Comparison of ENCODE assay signal across 28 mouse cellular contexts in genomic region chr7:99199451-99200175, GRCm38 (mm10). TPM values are rescaled to one million over a fixed set of nuclear protein-coding genes. Genes with fewer than 3 reads are reported as not detected.
DNase-seq lines count a peak whose midpoint lies in the region; ATAC-seq lines count a peak whose summit lies in the region.
"Had no signal": no experiment of that assay in that cellular context is flagged by ENCODE, and none has a peak within 500 bp of the region (broad histone marks: within the 10 kb centered on the region; RNA-seq: fewer than 3 reads in every experiment).

No protein-coding gene starts in this region.

- no peak overlapping the region for H3K9ac ChIP-seq in kidney, embryonic 16.5 days (replicated peaks; ENCODE audit: low read length)
- H3K9ac ChIP-seq in intestine, embryonic 16.5 days (ENCODE audit: low read depth, low read length): no peak overlapping the region
- H3K9ac ChIP-seq: hindbrain, embryonic 14.5 days; liver, embryonic 13.5 days; lung, embryonic 15.5 days; neural tube, embryonic 13.5 days had no signal

- 0 out of 2 replicates have a peak, but pooled peaks have one; percentile 9 for ATAC-seq in kidney, embryonic 16.5 days (ENCODE audit: low FRiP score, low TSS enrichment)
- peak; percentile 19; the same call in 1 of the 2 replicates for ATAC-seq in intestine, embryonic 16.5 days
- ATAC-seq: CD4-positive, CD25-positive, alpha-beta regulatory T cell, adult 4 months had no signal

- no peak overlapping the region for H3K4me3 ChIP-seq in kidney, embryonic 16.5 days (ENCODE audit: low read length)
- H3K4me3 ChIP-seq in intestine, embryonic 16.5 days (ENCODE audit: low read length): no peak overlapping the region
- H3K4me3 ChIP-seq: embryonic facial prominence, embryonic 10.5 days; heart, embryonic 10.5 days; limb, embryonic 10.5 days; liver, embryonic 13.5 days; lung, embryonic 15.5 days; neural tube, embryonic 13.5 days had no signal

- DNase-seq in adrenal gland, adult (ENCODE audit: inconsistent age in 2 of 2, low spot score in 1 of 2): peak; percentile 69 to 87
- DNase-seq in adrenal gland, adult 18-20 months (ENCODE audit: low spot score in 2 of 2): no peak
- DNase-seq in kidney, postnatal 14 days: no peak
- DNase-seq in adrenal gland, postnatal 10 days: peak; percentile 47
- DNase-seq in ovary, postnatal 10 days (ENCODE audit: low spot score): no peak
- DNase-seq in Muller cell, postnatal 12 days (ENCODE audit: inconsistent ontology term): no peak
- DNase-seq: cerebellum, adult 18-20 months; cerebellum, postnatal 36 days; gastrocnemius, postnatal 25 days; heart, postnatal 10 days; kidney, adult 11 months; kidney, postnatal 10 days; liver, embryonic 13.5 days; midbrain, embryonic 14.5 days; thymus, postnatal 36 days had no signal

- no peaks in the 10 kb centered on the region for H3K36me3 ChIP-seq in kidney, embryonic 16.5 days (ENCODE audit: insufficient read depth, low read length)
- no peaks in the 10 kb centered on the region for H3K36me3 ChIP-seq in intestine, embryonic 16.5 days (ENCODE audit: control insufficient read depth, insufficient read depth, low read length)
- H3K36me3 ChIP-seq: embryonic facial prominence, embryonic 10.5 days; G1E; heart, embryonic 10.5 days; limb, embryonic 10.5 days; liver, embryonic 13.5 days; lung, embryonic 15.5 days; neural tube, embryonic 13.5 days had no signal

- WGBS in kidney, embryonic 16.5 days: 79% methylated on average over 9 of the region's 9 CpGs
- whole genome bisulfite sequencing in intestine, embryonic 16.5 days: 72% methylated on average over 9 of the region's 9 CpGs

- no peaks in the 10 kb centered on the region for H3K9me3 ChIP-seq in kidney, embryonic 16.5 days (ENCODE audit: low read length)
- no peaks in the 10 kb centered on the region for H3K9me3 ChIP-seq in intestine, embryonic 16.5 days (ENCODE audit: control insufficient read depth, low read length)
- H3K9me3 ChIP-seq: embryonic facial prominence, embryonic 10.5 days; G1E; heart, embryonic 10.5 days; limb, embryonic 10.5 days; liver, embryonic 13.5 days; lung, embryonic 15.5 days; neural tube, embryonic 13.5 days had no signal

- H3K4me2 ChIP-seq in kidney, embryonic 16.5 days (replicated peaks; ENCODE audit: low read depth, low read length): no peak overlapping the region
- H3K4me2 ChIP-seq in intestine, embryonic 16.5 days (ENCODE audit: low read depth, low read length): no peak overlapping the region
- H3K4me2 ChIP-seq: hindbrain, embryonic 14.5 days; liver, embryonic 13.5 days; lung, embryonic 15.5 days; neural tube, embryonic 13.5 days had no signal

- H3K27ac ChIP-seq in kidney, embryonic 16.5 days (ENCODE audit: low read length): no peak overlapping the region
- H3K27ac ChIP-seq in intestine, embryonic 16.5 days (ENCODE audit: low read length): no peak overlapping the region
- H3K27ac ChIP-seq: embryonic facial prominence, embryonic 10.5 days; hindbrain, embryonic 14.5 days; limb, embryonic 10.5 days; liver, embryonic 13.5 days; lung, embryonic 15.5 days; macrophage; neural tube, embryonic 13.5 days had no signal

- H3K27me3 ChIP-seq in kidney, embryonic 16.5 days (ENCODE audit: insufficient read depth, low read length): no peaks in the 10 kb centered on the region
- H3K27me3 ChIP-seq in intestine, embryonic 16.5 days (replicated peaks; ENCODE audit: control insufficient read depth, insufficient read depth, low read length): no peaks in the 10 kb centered on the region
- H3K27me3 ChIP-seq: liver, embryonic 13.5 days; lung, embryonic 15.5 days; neural tube, embryonic 13.5 days had no signal

- H3K4me1 ChIP-seq in kidney, embryonic 16.5 days (ENCODE audit: insufficient read depth, low read length): no peaks in the 10 kb centered on the region
- H3K4me1 ChIP-seq in intestine, embryonic 16.5 days (ENCODE audit: control insufficient read depth, insufficient read depth, low read length): peaks cover 19% of the 10 kb centered on the region
- H3K4me1 ChIP-seq: lung, embryonic 15.5 days; neural tube, embryonic 13.5 days had no signal

RNA-seq across cellular contexts. Expression of gene Dgat2, which starts 17.1 kb away (rescaled TPM):
- 100 to 1,000 TPM; 284 to 447 TPM for total RNA-seq in adrenal gland, adult 18-20 months (2021)
- 41.6 and 43.4 TPM in 2 replicates for polyA plus RNA-seq in kidney, embryonic 16.5 days (2015; fragmentation: Nextera tagmentation; extraction: Ambion mirVana)
- 100 to 1,000 TPM; 492 to 561 TPM for total RNA-seq in adrenal gland, postnatal 10 days (2021)
- polyA plus RNA-seq in intestine, embryonic 16.5 days (2015; fragmentation: Nextera tagmentation; extraction: Ambion mirVana): 325 and 488 TPM in 2 replicates

RNA-seq across cellular contexts. Expression of gene Mogat2, which starts 38.8 kb away (rescaled TPM):
- under 1 TPM; 0.43 to 0.99 TPM for total RNA-seq in adrenal gland, adult 18-20 months (2021)
- polyA plus RNA-seq in kidney, embryonic 16.5 days (2015; fragmentation: Nextera tagmentation; extraction: Ambion mirVana): 12.2 and 14.9 TPM in 2 replicates
- total RNA-seq in adrenal gland, postnatal 10 days (2021): under 1 TPM in 1 of 2 experiments, not detected in 1; 0.39 TPM
- 234 and 306 TPM in 2 replicates for polyA plus RNA-seq in intestine, embryonic 16.5 days (2015; fragmentation: Nextera tagmentation; extraction: Ambion mirVana)
- total RNA-seq: G1E; gastrocnemius, postnatal 25 days; heart, postnatal 10 days; layer of hippocampus, postnatal 10 days; left cerebral cortex, adult 8-10 months had no signal
- polyA plus RNA-seq: CD4-positive, CD25-positive, alpha-beta regulatory T cell, adult 4 months had no signal

RNA-seq across cellular contexts. Expression of gene Uvrag, which starts 58.7 kb away (rescaled TPM):
- 10 to 100 TPM; 15.4 to 29.0 TPM for total RNA-seq in adrenal gland, adult 18-20 months (2021)
- polyA plus RNA-seq in kidney, embryonic 16.5 days (2015; fragmentation: Nextera tagmentation; extraction: Ambion mirVana): 16.6 and 18.7 TPM in 2 replicates
- total RNA-seq in adrenal gland, postnatal 10 days (2021): 10 to 100 TPM; 31.8 to 38.0 TPM
- 17.4 and 18.3 TPM in 2 replicates for polyA plus RNA-seq in intestine, embryonic 16.5 days (2015; fragmentation: Nextera tagmentation; extraction: Ambion mirVana)

Comparison
In these comparisons a context has a peak if more than half of its experiments do, and no peak if none do; other contexts are left out.
1. DNase-seq: peak in adrenal gland, adult (2 of 2) and adrenal gland, postnatal 10 days (single experiment); none in adrenal gland, adult 18-20 months (0 of 2), kidney, postnatal 14 days (single experiment), ovary, postnatal 10 days (single experiment) and Muller cell, postnatal 12 days (single experiment).